Mouse (Mus musculus): ENCODE results near the gene Pkdcc. TPM values are rescaled to one million over a fixed set of nuclear protein-coding genes. Genes with fewer than 3 reads are reported as not detected.

The Pkdcc gene
- polyA plus RNA-seq (2015; fragmentation: Nextera tagmentation; extraction: Ambion mirVana) = 24.6 and 29.7 TPM in 2 replicates

GRCm38 (mm10) chr17:83214674-83215528 is at the start of gene Pkdcc:
Gene Pkdcc, plus strand, starts transcription at chr17:83215292.
- Histone ChIP-seq H3K27me3 (replicated peaks) (no peaks in the 10 kb centered on the region), H3K4me2 (peak within 1 kb of the TSS; percentile 92), H3K27ac (peak within 1 kb of the TSS; percentile 86), H3K9me3 (no peaks in the 10 kb centered on the region), H3K9ac (peak within 1 kb of the TSS; percentile 96), H3K36me3 (no peaks in the 10 kb centered on the region), H3K4me1 (peaks cover 51% of the 10 kb centered on the region), H3K4me3 (replicated peaks) (peak within 1 kb of the TSS; percentile 92)
- WGBS = 2% methylated on average over 47 of the region's 105 CpGs
- ATAC-seq (ENCODE audit: insufficient read depth, low FRiP score, low read depth) = peak; percentile 86

- Histone ChIP-seq H3K36me3 (no peaks in the 10 kb centered on the region), H3K9ac (no peak overlapping the region)
Measured at GRCm38 (mm10) chr17:83166195-83166594, 48.9 kb upstream of the Pkdcc start.

GRCm38 (mm10) chr17:83176146-83176545 is 38.9 kb upstream of the Pkdcc start:
- ATAC-seq (ENCODE audit: insufficient read depth, low FRiP score, low read depth) = no peak
- H3K9me3 ChIP-seq = no peaks in the 10 kb centered on the region
- no peak overlapping the region for H3K9ac ChIP-seq
- H3K36me3 ChIP-seq = no peaks in the 10 kb centered on the region
- no peak overlapping the region for H3K4me2 ChIP-seq
- no peaks in the 10 kb centered on the region for H3K27me3 ChIP-seq (replicated peaks)
- no peak overlapping the region for H3K27ac ChIP-seq
- H3K4me1 ChIP-seq = no peaks in the 10 kb centered on the region
- no peak overlapping the region for H3K4me3 ChIP-seq (replicated peaks)
- 86% methylated on average over 4 of the region's 4 CpGs for WGBS

More at GRCm38 (mm10) chr17:83166195-83166594, 48.9 kb upstream of the Pkdcc start:
- Histone ChIP-seq H3K4me2 (no peak overlapping the region), H3K4me3 (replicated peaks) (no peak overlapping the region), H3K27ac (no peak overlapping the region), H3K27me3 (replicated peaks) (no peaks in the 10 kb centered on the region), H3K4me1 (peaks cover 21% of the 10 kb centered on the region), H3K9me3 (no peaks in the 10 kb centered on the region)
- ATAC-seq (ENCODE audit: insufficient read depth, low FRiP score, low read depth) = no peak
- WGBS = 69% methylated on average over 5 of the region's 5 CpGs

GRCm38 (mm10) chr17:83178483-83179150 is 36.5 kb upstream of the Pkdcc start:
- no peak overlapping the region for H3K4me2 ChIP-seq
- peak; percentile 71; the same call in 1 of the 2 replicates for ATAC-seq (ENCODE audit: insufficient read depth, low FRiP score, low read depth)
- H3K4me3 ChIP-seq (replicated peaks) = no peak overlapping the region
- no peak overlapping the region for H3K27ac ChIP-seq
- H3K27me3 ChIP-seq (replicated peaks) = no peaks in the 10 kb centered on the region
- no peaks in the 10 kb centered on the region for H3K9me3 ChIP-seq
- H3K4me1 ChIP-seq = no peaks in the 10 kb centered on the region
- 63% methylated on average over 9 of the region's 9 CpGs for WGBS
- no peak overlapping the region for H3K9ac ChIP-seq
- no peaks in the 10 kb centered on the region for H3K36me3 ChIP-seq

- Histone ChIP-seq H3K4me3 (replicated peaks) (no peak overlapping the region), H3K9me3 (no peaks in the 10 kb centered on the region), H3K9ac (no peak overlapping the region), H3K4me2 (no peak overlapping the region), H3K27me3 (replicated peaks) (no peaks in the 10 kb centered on the region), H3K36me3 (no peaks in the 10 kb centered on the region), H3K4me1 (no peaks in the 10 kb centered on the region), H3K27ac (0 out of 2 replicates have a peak overlapping the region, but pooled peaks have one; percentile 13)
- ATAC-seq (ENCODE audit: insufficient read depth, low FRiP score, low read depth) = no peak
- WGBS = 50% methylated on average over 6 of the region's 6 CpGs
Measured at GRCm38 (mm10) chr17:83179151-83179531, 36.0 kb upstream of the Pkdcc start.

GRCm38 (mm10) chr17:83179569-83179968 is 35.5 kb upstream of the Pkdcc start:
- H3K4me3 ChIP-seq (replicated peaks) = no peak overlapping the region
- ATAC-seq (ENCODE audit: insufficient read depth, low FRiP score, low read depth) = no peak
- no peaks in the 10 kb centered on the region for H3K27me3 ChIP-seq (replicated peaks)
- H3K9ac ChIP-seq = no peak overlapping the region
- H3K4me1 ChIP-seq = no peaks in the 10 kb centered on the region
- no peaks in the 10 kb centered on the region for H3K36me3 ChIP-seq
- H3K4me2 ChIP-seq = no peak overlapping the region
- H3K27ac ChIP-seq = no peak overlapping the region
- 73% methylated on average over 4 of the region's 4 CpGs for WGBS
- 0 out of 2 replicates have a peak, but pooled peaks cover 1% of the 10 kb centered on the region for H3K9me3 ChIP-seq

- no peak overlapping the region for H3K4me2 ChIP-seq
- no peaks in the 10 kb centered on the region for H3K4me1 ChIP-seq
- H3K36me3 ChIP-seq = no peaks in the 10 kb centered on the region
- 81% methylated on average over 7 of the region's 7 CpGs for WGBS
- H3K4me3 ChIP-seq (replicated peaks) = no peak overlapping the region
- H3K27me3 ChIP-seq (replicated peaks) = no peaks in the 10 kb centered on the region
- no peak overlapping the region for H3K9ac ChIP-seq
- H3K27ac ChIP-seq = no peak overlapping the region
- H3K9me3 ChIP-seq = 0 out of 2 replicates have a peak, but pooled peaks cover 4% of the 10 kb centered on the region
- ATAC-seq (ENCODE audit: insufficient read depth, low FRiP score, low read depth) = no peak
Measured at GRCm38 (mm10) chr17:83181086-83181485, 34.0 kb upstream of the Pkdcc start.

GRCm38 (mm10) chr17:83181592-83181991 is 33.5 kb upstream of the Pkdcc start:
- Histone ChIP-seq H3K27ac (no peak overlapping the region), H3K4me1 (no peaks in the 10 kb centered on the region), H3K27me3 (replicated peaks) (no peaks in the 10 kb centered on the region), H3K9me3 (0 out of 2 replicates have a peak, but pooled peaks cover 4% of the 10 kb centered on the region), H3K9ac (no peak overlapping the region), H3K36me3 (no peaks in the 10 kb centered on the region), H3K4me2 (no peak overlapping the region), H3K4me3 (replicated peaks) (no peak overlapping the region)
- no peak for ATAC-seq (ENCODE audit: insufficient read depth, low FRiP score, low read depth)
- 67% methylated on average over 7 of the region's 7 CpGs for WGBS

- H3K4me3 ChIP-seq (replicated peaks) = no peak overlapping the region
- H3K4me2 ChIP-seq = no peak overlapping the region
- H3K27me3 ChIP-seq (replicated peaks) = no peaks in the 10 kb centered on the region
- WGBS = 87% methylated on average over 8 of the region's 8 CpGs
- ATAC-seq (ENCODE audit: insufficient read depth, low FRiP score, low read depth) = no peak
- H3K4me1 ChIP-seq = no peaks in the 10 kb centered on the region
- no peak overlapping the region for H3K9ac ChIP-seq
- no peaks in the 10 kb centered on the region for H3K36me3 ChIP-seq
- H3K27ac ChIP-seq = no peak overlapping the region
- H3K9me3 ChIP-seq = 0 out of 2 replicates have a peak, but pooled peaks cover 4% of the 10 kb centered on the region
Measured at GRCm38 (mm10) chr17:83182061-83182664, 32.9 kb upstream of the Pkdcc start.

- 59% methylated on average over 6 of the region's 6 CpGs for WGBS
- Histone ChIP-seq H3K9ac (no peak overlapping the region), H3K36me3 (no peaks in the 10 kb centered on the region), H3K27ac (no peak overlapping the region), H3K4me1 (no peaks in the 10 kb centered on the region), H3K27me3 (replicated peaks) (no peaks in the 10 kb centered on the region), H3K4me2 (no peak overlapping the region), H3K4me3 (replicated peaks) (no peak overlapping the region), H3K9me3 (0 out of 2 replicates have a peak, but pooled peaks cover 4% of the 10 kb centered on the region)
- no peak for ATAC-seq (ENCODE audit: insufficient read depth, low FRiP score, low read depth)
Measured at GRCm38 (mm10) chr17:83182780-83183179, 32.3 kb upstream of the Pkdcc start.

GRCm38 (mm10) chr17:83187751-83188565 is 27.1 kb upstream of the Pkdcc start:
- no peak overlapping the region for H3K4me2 ChIP-seq
- H3K4me3 ChIP-seq (replicated peaks) = no peak overlapping the region
- no peaks in the 10 kb centered on the region for H3K36me3 ChIP-seq
- no peak overlapping the region for H3K9ac ChIP-seq
- ATAC-seq (ENCODE audit: insufficient read depth, low FRiP score, low read depth) = no peak
- no peaks in the 10 kb centered on the region for H3K27me3 ChIP-seq (replicated peaks)
- 0 out of 2 replicates have a peak, but pooled peaks cover 4% of the 10 kb centered on the region for H3K9me3 ChIP-seq
- no peaks in the 10 kb centered on the region for H3K4me1 ChIP-seq
- 60% methylated on average over 11 of the region's 11 CpGs for whole genome bisulfite sequencing
- H3K27ac ChIP-seq = no peak overlapping the region

Measured in stomach, embryonic 15.5 days (tissue).